Mouse (Mus musculus) cerebellum, postnatal 36 days (tissue): ENCODE results near the gene Tenm2.

Experiments used
- DNase-seq, 2 experiments: peaks; one replicate each; pipeline ENCODE4 v3.0.0; 2021 to 2022; ENCODE audit warnings: mixed read lengths in 2 of 2

Gene Tenm2

DNA sequence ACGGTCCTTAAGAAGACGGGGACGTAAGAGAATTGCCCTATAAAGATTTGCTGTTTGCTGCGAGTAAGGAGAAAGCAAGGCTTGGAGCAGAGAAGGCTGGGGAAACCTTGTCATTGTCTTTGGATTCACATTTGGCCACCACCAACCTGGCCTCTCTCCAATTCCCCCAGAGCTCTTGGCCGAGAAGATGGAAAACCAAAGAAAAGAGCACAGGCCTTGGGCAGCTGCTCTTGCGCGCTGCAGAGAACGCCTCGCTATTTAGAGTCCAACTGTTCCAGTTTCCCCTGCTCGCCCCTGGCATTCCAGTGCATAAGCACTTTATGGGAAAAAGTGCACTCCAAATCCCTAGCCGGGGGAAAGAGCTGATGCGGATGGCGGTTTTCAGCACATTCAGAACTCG, 1139.5 kb downstream of the Tenm2 start:
- DNase-seq = peak; percentile 46 to 51

DNA sequence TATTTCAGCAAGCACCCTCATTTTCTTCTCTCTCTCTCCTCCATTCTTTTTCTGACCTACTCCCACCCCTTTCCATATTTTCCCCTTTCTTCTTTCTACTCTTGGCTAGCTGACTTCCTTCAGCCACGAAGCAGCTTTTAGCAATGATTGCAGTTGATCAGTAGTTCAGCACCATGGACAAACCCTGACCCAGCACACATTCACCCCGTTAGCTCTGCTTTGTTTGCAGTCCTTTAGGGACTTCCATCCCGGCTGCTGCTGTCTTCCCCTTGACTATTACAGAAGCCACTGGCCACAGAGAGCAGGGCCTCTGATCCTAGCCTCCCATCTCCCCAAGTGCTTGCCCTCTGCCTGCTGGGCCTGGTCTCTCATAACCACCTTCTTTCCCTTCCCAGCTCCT, 1145.6 kb downstream of the Tenm2 start:
- DNase-seq = no peak

DNA sequence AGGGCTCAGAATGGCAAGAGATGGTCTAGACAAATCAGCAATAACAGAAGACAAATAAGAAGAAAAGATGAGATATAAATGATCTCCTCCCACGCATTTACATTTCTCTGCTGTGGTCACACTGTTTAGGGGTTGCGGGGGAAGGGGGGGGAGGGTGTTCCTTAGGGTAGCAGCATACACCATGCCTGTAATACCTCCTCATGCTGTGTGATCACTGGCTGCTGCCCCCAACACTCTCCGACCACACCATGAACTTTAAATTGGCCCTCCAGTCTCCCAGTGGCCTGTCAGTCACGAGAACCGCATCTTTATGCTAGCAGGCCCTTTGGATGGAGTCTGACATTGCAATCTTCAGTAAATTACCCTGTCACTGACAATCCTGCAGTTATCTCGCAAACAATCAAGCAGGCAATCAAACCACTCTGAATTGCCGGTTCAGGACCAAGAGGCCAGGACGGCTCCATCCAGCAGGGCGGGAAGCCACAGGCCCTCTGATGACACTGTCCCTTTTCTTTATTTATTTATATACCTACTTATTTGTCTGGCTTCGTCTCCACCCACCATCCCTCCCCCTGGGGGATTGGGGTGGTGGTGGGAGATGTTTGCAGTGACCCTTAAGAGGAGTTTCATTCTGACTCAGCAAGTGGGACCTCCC, 1154.2 kb downstream of the Tenm2 start:
- no peak for DNase-seq

- DNase-seq = no peak
Measured at GRCm38 (mm10) chr11:36080766-36081165, 1155.0 kb downstream of the Tenm2 start.

DNA sequence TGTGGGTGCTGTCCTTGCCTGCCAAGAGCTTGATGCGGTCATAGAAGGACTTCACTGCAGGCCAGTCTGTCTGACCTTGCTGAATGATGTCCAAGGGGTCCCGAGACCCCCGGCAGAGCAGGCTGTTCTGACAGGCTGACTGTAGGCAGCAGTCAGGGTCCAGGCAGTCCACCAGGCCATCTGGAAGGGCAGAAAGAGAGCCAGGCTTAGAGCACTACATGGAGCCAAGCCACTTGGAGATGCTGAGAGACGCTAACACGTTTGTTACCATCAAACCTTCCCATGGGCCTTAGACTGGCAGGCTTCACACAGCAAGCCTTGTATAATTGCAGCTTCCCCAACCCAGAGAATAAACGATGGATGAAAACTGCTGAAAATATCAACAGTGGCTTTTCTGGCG, 1157.4 kb downstream of the Tenm2 start:
- DNase-seq = peak in 1 of 2 experiments; percentile 17

- peak; percentile 72 to 78 for DNase-seq
Measured at GRCm38 (mm10) chr11:36074015-36074567, 1161.7 kb downstream of the Tenm2 start.

DNA sequence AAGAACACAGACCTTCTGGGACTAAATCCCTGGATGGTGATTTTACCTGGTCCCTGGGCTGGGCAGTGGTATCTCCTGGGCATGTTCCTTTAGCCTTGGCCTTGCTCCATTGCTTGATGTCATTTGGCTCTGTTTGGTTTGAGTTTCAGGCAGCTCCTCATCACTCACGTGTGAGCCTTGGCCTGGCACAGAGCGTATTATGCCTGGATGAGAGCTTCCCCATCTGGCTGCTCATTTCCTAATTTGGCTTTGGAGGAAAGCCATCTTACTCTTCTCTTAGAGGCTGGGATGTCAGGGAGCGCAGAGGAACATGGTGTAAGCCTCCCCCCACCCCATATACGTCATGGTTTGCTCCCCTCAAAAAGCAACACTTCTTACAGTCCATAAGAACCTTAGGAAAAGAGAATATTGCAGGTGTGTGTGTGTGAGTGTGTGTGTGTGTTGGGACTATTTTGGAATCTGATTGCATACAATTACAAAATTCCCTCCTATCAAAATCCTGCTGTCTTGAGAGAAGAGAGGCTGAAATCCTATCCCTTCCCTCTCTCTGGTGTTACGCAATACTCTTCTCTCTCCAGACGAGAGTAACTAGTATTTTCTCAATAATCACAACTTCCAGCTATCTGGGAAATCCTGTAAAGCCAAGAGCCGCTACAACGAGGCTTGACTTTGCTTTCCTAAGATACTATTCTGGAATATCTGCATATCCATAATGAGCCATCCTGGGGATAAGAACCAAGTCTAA, 1162.5 kb downstream of the Tenm2 start:
- DNase-seq = peak; percentile 77 to 84

DNA sequence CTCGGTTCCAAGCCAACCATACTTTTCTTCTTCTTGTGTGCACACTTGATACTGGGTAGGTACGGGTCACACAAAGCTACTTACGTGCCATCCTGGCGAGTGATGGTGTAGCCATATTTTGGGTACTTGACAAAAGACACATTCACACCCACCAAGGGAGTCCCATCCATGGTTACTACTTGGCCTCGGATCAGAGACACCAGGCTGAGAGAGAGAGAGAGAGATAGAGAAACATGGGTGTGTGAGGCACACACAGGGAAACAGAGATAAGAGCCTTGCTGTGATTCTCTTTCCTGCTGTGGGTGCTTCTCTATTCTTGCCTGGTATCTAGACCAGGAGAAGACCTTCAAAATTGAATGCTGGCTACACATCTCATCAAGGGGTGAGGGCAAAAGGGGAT, 1163.1 kb downstream of the Tenm2 start:
- no peak for DNase-seq

DNA sequence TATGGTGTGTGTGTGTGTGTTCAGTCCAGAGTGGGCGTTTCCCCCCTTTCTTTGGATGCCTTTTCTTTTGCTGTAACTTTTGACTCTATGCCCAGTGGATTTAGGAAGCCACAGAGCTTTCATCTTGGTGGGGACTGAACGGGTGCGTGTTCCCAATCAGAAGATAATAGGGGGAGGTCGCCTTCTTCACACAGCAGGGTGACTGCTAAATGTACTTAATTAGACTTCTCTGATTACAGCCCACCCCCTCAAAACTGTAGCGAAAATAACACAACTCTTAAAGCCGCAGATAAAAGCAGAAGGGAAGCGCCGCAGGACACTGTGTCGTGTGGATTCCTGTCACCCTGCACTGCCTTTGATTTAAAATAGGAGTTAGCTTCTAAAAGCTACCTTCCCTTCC, 1163.7 kb downstream of the Tenm2 start:
- DNase-seq = no peak

DNA sequence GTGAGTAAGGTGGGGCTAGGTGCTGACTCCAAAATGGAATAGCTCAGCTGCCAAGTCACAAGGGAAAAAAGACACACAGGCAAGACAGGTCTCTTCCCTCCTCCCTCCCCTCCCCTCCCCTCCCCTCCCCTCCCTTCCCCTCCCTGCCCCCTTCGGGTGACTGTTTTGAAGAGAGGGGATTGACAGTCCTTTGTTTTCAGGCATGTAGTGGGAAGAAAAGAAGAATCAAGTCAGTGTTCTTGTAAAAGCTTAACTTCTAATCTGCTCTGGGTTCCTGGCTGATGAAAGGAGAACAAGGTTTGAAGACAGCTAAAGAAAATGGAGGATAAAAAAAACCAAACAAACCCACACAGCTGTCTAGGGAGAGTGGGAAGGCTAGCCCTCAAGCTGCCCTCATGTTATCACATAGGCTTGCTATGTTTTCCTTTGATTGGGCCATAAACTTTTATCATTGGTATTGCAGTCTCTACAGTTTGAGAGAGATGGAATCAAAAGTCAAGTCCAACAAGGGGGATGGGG, 1176.4 kb downstream of the Tenm2 start:
- DNase-seq = no peak

DNA sequence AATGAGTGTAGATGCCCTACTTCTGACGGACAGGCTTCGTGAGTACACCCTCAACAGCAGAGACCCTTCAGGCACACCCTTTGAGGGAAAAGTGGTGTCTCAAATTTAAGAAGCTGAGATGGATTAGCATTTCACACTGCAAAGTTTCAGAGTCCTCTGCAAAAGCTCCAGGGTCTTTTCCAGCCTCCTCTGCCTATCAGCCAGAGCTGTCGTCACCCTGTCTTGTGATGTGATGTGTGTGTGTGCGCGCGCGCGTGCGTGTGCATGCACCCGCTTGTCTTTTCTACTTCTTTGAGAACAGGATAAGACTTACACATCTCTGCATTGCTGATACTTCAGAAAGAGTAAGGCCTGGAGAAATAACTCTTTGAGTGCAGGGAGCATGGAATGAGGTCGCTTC, 1179.2 kb downstream of the Tenm2 start:
- DNase-seq = no peak

DNA sequence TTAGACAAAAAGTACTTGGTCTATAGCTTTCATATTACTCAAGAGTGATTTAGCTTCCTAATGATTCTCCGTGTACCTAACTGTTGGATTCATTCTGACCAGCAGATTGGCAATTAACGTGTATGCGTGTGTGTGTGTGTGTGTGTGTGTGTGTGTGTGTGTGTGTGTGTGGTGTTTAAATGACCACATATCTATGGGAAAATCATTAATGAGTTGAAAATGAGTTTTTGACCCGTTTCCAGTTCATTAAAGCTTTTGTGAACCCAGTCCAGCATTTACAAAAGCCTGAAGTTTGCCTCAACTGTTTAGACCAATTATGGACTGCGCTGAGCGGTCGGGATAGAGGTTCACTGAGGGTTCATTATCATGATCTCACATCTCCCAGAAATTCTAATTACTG, 1181.4 kb downstream of the Tenm2 start:
- DNase-seq = no peak

DNA sequence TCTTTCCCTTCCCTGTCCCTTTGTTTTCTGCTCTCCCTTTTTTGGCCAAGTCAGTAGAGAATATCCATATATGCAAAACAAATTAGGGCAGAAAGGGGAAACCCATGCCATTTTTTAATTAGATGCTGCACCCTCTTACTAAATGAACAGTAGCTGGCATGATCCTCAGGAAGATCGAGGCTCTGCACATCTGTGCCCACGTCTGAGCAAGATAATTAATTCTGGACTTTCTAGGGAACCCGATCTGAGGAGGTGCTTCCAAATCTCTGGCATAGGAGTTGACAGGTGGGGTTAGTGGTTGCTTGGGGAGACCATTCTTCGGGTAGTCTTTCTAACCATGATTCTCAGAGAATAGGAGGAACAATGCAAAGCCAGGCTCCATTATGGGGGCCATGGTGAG, 1182.3 kb downstream of the Tenm2 start:
- DNase-seq = no peak

DNA sequence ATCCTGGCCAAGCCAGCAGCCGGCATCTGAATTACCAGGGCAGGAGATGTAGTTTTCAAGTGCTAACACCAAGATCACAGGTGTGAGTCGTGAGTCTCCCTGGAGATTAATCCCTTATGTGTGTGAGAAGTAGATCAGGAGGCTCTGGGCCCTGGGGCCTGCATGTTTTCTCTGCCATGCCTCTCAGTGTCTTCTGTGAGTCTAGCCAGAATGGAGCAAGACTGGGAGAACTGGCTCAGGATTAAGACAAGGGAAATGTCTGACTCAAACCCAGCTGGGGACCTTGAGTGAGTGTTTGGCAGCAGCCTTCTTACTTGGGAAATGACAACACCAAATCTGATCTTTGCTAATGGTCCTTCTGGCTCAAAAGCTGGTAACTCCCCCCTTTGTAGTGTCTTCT, 1183.2 kb downstream of the Tenm2 start:
- no peak for DNase-seq

DNA sequence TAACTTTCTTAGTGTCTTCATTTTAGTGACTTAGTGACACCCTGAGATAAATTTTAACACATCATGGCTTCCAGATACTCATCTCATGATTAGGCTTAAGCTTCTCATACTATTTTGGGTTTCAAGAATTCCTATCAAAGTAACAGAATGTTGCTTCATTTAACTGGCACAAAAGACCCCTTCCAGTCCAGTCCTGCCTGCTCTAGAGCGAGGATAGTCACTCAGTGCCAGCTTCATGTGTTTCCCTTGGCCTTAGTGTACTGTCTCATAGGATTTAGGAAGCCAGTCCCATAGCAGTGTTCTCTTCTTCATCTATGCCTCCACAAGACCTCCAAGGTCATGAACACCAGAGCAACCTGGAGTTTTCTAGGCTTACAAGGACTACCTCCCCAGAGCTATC, 1183.7 kb downstream of the Tenm2 start:
- no peak for DNase-seq

GRCm38 (mm10) chr11:36049547-36049946, 1186.2 kb downstream of the Tenm2 start:
- no peak for DNase-seq

DNA sequence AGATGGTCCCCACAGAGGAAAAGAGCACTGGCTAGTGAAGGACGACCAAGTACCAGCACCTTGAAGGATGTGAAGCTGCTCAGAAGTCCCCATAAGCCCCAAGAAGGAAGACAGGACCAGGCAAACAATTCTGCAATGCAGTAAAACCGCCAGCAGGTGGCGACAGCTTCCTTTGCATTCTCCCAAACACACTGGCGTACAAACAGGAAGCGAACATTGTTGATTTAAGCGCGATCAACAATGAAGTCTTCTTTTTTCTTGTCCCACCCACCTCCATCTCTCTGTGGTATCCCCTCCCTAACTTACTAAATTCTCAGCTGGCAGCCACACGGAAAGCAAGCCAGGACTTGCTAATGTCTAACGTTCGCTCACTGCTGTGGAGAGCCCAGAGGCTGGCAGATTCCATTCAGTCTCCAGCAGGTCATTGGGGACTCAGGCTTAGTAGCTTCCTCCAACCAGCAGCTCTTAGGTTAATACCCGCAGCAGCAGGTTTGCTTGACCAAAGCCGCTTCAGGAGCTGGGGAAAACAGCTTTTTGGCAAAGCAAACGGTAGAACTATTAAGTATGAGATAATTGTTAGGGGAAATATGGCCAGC, 1190.0 kb downstream of the Tenm2 start:
- DNase-seq = peak; percentile 78 to 82

- no peak for DNase-seq
Measured at GRCm38 (mm10) chr11:36041411-36041810, 1194.4 kb downstream of the Tenm2 start.

- no peak for DNase-seq
Measured at GRCm38 (mm10) chr11:36040508-36041233, 1195.1 kb downstream of the Tenm2 start.

DNA sequence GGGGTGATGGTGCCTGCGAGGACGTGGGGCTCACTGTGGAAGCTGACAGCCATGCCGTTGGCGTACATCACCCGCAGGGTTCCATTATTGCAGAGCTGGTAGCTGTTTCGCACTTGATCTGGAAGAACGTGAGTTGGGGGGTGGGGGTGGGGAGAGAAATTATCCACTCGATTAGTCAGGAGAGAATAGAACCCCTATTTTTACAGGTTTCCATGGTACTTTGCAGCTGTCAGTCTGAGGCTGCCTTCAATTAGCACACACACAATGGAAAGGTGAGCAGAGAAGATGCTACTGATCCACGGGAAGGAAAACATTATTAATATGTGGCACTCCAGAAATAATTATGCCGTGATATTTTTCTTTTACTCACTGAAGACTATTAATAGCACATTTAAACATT, 1195.9 kb downstream of the Tenm2 start:
- no peak for DNase-seq

GRCm38 (mm10) chr11:36038386-36038785, 1197.4 kb downstream of the Tenm2 start:
- DNase-seq = no peak

DNA sequence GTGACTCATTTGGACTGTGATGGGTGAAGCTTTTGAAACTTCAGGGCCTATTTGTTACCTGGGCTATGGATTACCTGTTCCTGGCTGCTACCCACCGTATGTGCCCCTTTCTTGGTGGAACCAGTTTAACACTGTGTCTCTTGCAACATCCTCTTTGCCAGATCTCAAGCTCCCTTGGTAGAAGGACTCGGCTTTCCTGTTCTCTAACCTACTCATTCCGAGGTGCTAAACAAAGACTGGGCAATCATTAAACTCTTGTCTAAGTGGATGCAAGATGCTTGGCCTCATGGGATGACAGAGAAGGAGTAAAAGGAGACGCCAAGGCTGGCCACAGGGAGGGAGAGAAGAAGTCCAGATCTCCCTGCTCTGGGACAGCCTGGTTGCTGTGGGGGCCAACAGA, 1198.5 kb downstream of the Tenm2 start:
- DNase-seq = no peak
